Mouse (Mus musculus): ENCODE measurements around the gene Sept4.

The Sept4 gene

GRCm38 (mm10) chr11:87568255-87568953 lies at the start of gene Sept4:
Gene Sept4, plus strand, starts transcription at chr11:87568903.
- in situ Hi-C loops (cut with MboI, MseI): no loop called here

- in situ Hi-C loops (cut with MboI, MseI): no loop called here
Observed at GRCm38 (mm10) chr11:87519260-87519659, 49.4 kb upstream of the Sept4 start.

GRCm38 (mm10) chr11:87523466-87523865 lies 45.2 kb upstream of the Sept4 start:
- in situ Hi-C loops (cut with MboI, MseI): loop anchor here (5.0 kb wide), 1 partner anchor 36 kb away; no protein-coding TSS in a partner anchor

- in situ Hi-C loops (cut with MboI, MseI): loop anchor here (5.0 kb wide), 1 partner anchor 37 kb away; no protein-coding TSS in a partner anchor
Observed at GRCm38 (mm10) chr11:87523967-87524366, 44.7 kb upstream of the Sept4 start.

- in situ Hi-C loops (cut with MboI, MseI): loop anchor here (5.0 kb wide), 1 partner anchor 37 kb away; no protein-coding TSS in a partner anchor
Observed at GRCm38 (mm10) chr11:87524780-87525179, 43.9 kb upstream of the Sept4 start.

- in situ Hi-C loops (cut with MboI, MseI): no loop called here
Observed at GRCm38 (mm10) chr11:87527364-87527763, 41.3 kb upstream of the Sept4 start.

GRCm38 (mm10) chr11:87527990-87528389 lies 40.7 kb upstream of the Sept4 start:
- in situ Hi-C loops (cut with MboI, MseI): no loop called here

- in situ Hi-C loops (cut with MboI, MseI): no loop called here
Observed at GRCm38 (mm10) chr11:87531695-87532094, 37.0 kb upstream of the Sept4 start.

- in situ Hi-C loops (cut with MboI, MseI): no loop called here
Observed at GRCm38 (mm10) chr11:87542285-87542684, 26.4 kb upstream of the Sept4 start.

- in situ Hi-C loops (cut with MboI, MseI): no loop called here
Observed at GRCm38 (mm10) chr11:87542906-87543305, 25.8 kb upstream of the Sept4 start.

GRCm38 (mm10) chr11:87553342-87553741 lies 15.4 kb upstream of the Sept4 start:
- in situ Hi-C loops (cut with MboI, MseI): no loop called here

- in situ Hi-C loops (cut with MboI, MseI): no loop called here
Observed at GRCm38 (mm10) chr11:87554386-87554785, 14.3 kb upstream of the Sept4 start.

- in situ Hi-C loops (cut with MboI, MseI): no loop called here
Observed at GRCm38 (mm10) chr11:87555106-87555703, 13.5 kb upstream of the Sept4 start.

GRCm38 (mm10) chr11:87561208-87561607 lies 7.5 kb upstream of the Sept4 start:
- in situ Hi-C loops (cut with MboI, MseI): no loop called here

- in situ Hi-C loops (cut with MboI, MseI): no loop called here
Observed at GRCm38 (mm10) chr11:87566501-87566900, 2.2 kb upstream of the Sept4 start, which contains the start of gene Gm11492. Gene Gm11492, plus strand, starts transcription at chr11:87566653.

GRCm38 (mm10) chr11:87570743-87571142 lies 2.0 kb downstream of the Sept4 start:
- in situ Hi-C loops (cut with MboI, MseI): no loop called here

GRCm38 (mm10) chr11:87571361-87571950 lies 2.8 kb downstream of the Sept4 start:
- in situ Hi-C loops (cut with MboI, MseI): no loop called here

GRCm38 (mm10) chr11:87573751-87574150 lies 5.0 kb downstream of the Sept4 start:
- in situ Hi-C loops (cut with MboI, MseI): no loop called here

- in situ Hi-C loops (cut with MboI, MseI): no loop called here
Observed at GRCm38 (mm10) chr11:87574520-87575180, 5.9 kb downstream of the Sept4 start.

- in situ Hi-C loops (cut with MboI, MseI): no loop called here
Observed at GRCm38 (mm10) chr11:87577601-87578248, 9.0 kb downstream of the Sept4 start.

- in situ Hi-C loops (cut with MboI, MseI): no loop called here
Observed at GRCm38 (mm10) chr11:87578249-87578962, 9.7 kb downstream of the Sept4 start.

Measured in T-helper 2 cell (primary cell).